Mouse (Mus musculus): ENCODE data around the gene Ackr4.

DNA sequence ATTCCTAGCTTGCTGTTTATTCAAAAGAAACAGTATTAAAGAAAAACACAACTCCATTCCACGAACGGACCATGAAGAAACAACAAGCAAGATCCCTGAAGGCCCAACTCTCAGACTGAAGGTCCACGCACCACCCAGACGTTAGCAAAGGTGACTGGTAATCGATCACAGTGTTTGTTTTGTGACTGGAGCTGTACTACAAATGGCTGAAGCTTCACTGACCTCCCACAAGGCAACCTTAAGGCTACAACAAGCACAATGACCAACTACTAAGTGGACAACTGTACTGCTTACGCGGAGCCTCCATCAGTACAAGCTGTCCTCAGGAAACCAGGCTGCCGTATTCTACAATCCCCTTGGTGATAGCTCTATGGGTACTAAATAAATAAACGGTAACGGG is 43.3 kb upstream of the Ackr4 start:
- TF ChIP-seq EP300 (IDR thresholded peaks at IDR 0.05; ENCODE audit: insufficient read depth, low read depth, low read length) (no peak), CTCF (IDR thresholded peaks at IDR 0.05) (no peak)
